Mouse (Mus musculus) neural tube, embryonic 11.5 days (tissue): Measurements from ENCODE around the gene Vmn1r59. TPM values are rescaled to one million over a fixed set of nuclear protein-coding genes. Genes with fewer than 3 reads are reported as not detected.
"Not testable (repeated sequence)": the region's sequence is repeated elsewhere in the genome, so short reads cannot be mapped to it uniquely, and the experiment has no call there.

Experiments
- ATAC-seq: fragments of 200-750 bp; cut with Nextera tagmentation; 2 replicates; pipeline ENCODE4 v1.8.0; 2017; ENCODE audit warnings: moderate number of reproducible peaks, mild to moderate bottlenecking, moderate TSS enrichment, moderate library complexity; ENCODE audit not compliant: insufficient read depth, low FRiP score, low TSS enrichment
- DNase-seq: peaks from one replicate; pipeline ENCODE4 v3.0.0-alpha.2; 2015; ENCODE audit warnings: low spot score
- H3K27ac ChIP-seq: fragments of 300-500 bp; sonication (generic); 2 replicates; pipeline ENCODE4 v1.5.1; 2014; ENCODE audit warnings: low read depth, mild to moderate bottlenecking, low read length
- H3K27me3 ChIP-seq: fragments of 300-500 bp; sonication (generic); 2 replicates; pipeline ENCODE4 v1.6.1; 2014; ENCODE audit warnings: mild to moderate bottlenecking, low read length, mixed read lengths; ENCODE audit not compliant: control insufficient read depth, insufficient read depth
- H3K36me3 ChIP-seq: fragments of 300-500 bp; sonication (generic); 2 replicates; pipeline ENCODE4 v1.6.1; 2014; ENCODE audit warnings: mild to moderate bottlenecking, low read length, moderate library complexity, mixed read lengths; ENCODE audit not compliant: control insufficient read depth, insufficient read depth
- H3K4me1 ChIP-seq: fragments of 300-500 bp; sonication (generic); 2 replicates; pipeline ENCODE4 v1.6.1; 2014; ENCODE audit warnings: low read length, mixed read lengths; ENCODE audit not compliant: control insufficient read depth, insufficient read depth
- H3K4me2 ChIP-seq: fragments of 300-500 bp; sonication (generic); 2 replicates; pipeline ENCODE4 v1.6.1; 2014; ENCODE audit warnings: low read depth, mild to moderate bottlenecking, moderate library complexity
- H3K4me3 ChIP-seq: fragments of 300-500 bp; sonication (generic); 2 replicates; pipeline ENCODE4 v1.5.1; 2014; ENCODE audit warnings: low read depth, low read length
- H3K9ac ChIP-seq: fragments of 300-500 bp; sonication (generic); 2 replicates; pipeline ENCODE4 v1.6.1; 2014; ENCODE audit warnings: mild to moderate bottlenecking, low read length
- H3K9me3 ChIP-seq: fragments of 300-500 bp; sonication (generic); 2 replicates; pipeline ENCODE4 v1.6.1; 2016; ENCODE audit warnings: low read length; ENCODE audit not compliant: control insufficient read depth
- WGBS: fragments of 180-500 bp; shearing (Covaris S2); extraction: QIAGEN DNeasy Blood & Tissue Kit; methylation state at CpG from one replicate; pipeline ENCODE4 v1.1.7; 2014; 5-methylcytosine and 5-hydroxymethylcytosine counted together
- polyA plus RNA-seq: library from polyadenylated mRNA; unstranded; fragments of >200 nt; fragmentation: Nextera tagmentation; extraction: Ambion mirVana; gene quantifications from 2 replicates; pipeline ENCODE4 v1.2.1, GENCODE M21; 2014

The Vmn1r59 gene
- not detected in 2 replicates for polyA plus RNA-seq

DNA sequence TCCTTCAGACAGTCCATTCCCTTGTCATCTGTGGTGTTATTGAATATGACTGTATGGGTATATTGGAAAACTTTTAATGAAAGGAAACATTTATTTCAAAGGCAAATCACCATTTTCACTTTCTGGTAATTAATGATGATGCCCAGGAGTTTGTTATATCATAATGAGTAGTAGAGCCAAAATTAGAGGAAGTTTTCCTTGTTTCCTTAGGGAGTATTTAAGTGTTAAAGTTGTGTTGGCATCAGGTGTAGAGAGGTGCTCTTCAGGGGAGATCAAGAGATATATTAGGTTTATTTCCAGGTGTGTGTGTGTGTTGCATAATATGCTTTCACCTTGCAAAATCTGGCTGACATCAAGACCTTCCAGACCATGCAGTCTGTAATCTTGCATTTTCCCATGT is at the start of gene Vmn1r59:
Gene Vmn1r59, minus strand, starts transcription at position 101 of the 400 bp plus-strand sequence.
- DNase-seq (no peak), ATAC-seq (no peak)
- H3K27ac ChIP-seq, result no peak within 1 kb of the TSS
- H3K27me3 ChIP-seq, result no peaks in the 10 kb centered on the region
- H3K4me3 ChIP-seq, result no peak within 1 kb of the TSS
- no peak within 1 kb of the TSS for H3K9ac ChIP-seq
- no peaks in the 10 kb centered on the region for H3K36me3 ChIP-seq
- H3K9me3 ChIP-seq, result peaks cover 14% of the 10 kb centered on the region
- no peaks in the 10 kb centered on the region for H3K4me1 ChIP-seq
- H3K4me2 ChIP-seq, result no peak within 1 kb of the TSS

DNA sequence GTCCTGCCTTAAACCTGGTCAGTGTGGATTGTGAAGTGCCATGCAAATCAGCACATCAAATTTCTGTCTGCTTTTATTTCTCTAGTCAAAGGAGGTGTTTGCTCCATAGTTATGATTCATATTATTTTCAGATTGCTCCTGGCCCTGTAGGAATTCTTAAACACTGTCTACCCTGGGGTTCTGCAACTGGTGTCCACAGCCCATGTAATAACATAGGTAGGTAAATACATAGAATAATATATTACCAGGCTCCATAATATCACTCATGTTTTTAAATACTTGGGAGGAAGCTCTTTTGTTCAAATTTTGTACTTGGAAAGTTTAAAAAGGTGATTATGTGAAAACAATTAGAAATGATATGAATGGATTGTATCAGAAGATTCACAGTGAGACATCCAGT is 37.3 kb upstream of the Vmn1r59 start, which contains the start of gene Vmn2r28:
Gene Vmn2r28, minus strand, starts transcription at position 101 of the 400 bp plus-strand sequence.
- not testable (repeated sequence) for H3K36me3 ChIP-seq, DNase-seq, H3K4me3 ChIP-seq, ATAC-seq, H3K9ac ChIP-seq, H3K9me3 ChIP-seq, H3K27me3 ChIP-seq, H3K4me1 ChIP-seq, H3K4me2 ChIP-seq, H3K27ac ChIP-seq

DNA sequence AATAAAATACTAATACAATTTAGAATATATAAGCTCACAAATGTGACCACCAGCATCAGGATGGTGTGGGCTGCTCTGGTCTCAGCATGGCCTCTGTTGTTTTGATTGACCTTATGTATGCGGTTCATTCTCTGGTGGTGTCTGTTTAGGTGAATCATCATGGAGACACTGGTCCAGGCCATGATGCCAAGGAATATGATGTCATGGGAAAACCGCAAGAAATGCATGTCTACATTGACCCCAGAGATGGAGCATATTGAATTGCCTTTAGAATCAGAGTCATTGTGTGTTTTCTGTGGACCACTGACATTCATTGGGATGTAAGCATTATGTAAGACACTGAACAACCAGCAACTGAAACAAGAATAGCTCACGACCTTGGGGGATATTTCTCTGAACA is 2.6 kb downstream of the Vmn1r59 start:
- ATAC-seq, H3K4me2 ChIP-seq, H3K9ac ChIP-seq, H3K27ac ChIP-seq, H3K27me3 ChIP-seq, H3K4me3 ChIP-seq, H3K4me1 ChIP-seq, DNase-seq, H3K36me3 ChIP-seq: not testable (repeated sequence)
- 75% methylated on average over 3 of the region's 3 CpGs for WGBS
- peaks cover 14% of the 10 kb centered on the region for H3K9me3 ChIP-seq

DNA sequence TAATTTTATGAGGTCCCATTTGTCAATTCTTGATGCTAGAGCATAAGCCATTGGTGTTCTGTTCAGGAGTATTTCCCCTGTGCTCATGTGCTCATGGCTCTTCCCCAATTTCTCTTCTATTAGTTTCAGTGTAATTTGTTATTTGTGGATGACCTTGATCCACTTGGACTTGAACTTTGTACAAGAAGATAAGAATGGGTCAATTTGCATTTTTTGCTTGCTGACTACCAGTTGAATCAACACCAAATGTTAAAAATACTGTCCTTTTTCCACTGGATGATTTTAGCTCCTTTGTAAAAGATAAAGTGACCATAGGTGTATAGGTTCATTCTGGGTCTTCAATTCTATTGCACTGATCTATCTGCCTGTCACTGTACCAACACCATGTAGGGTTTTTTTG is 7.9 kb downstream of the Vmn1r59 start:
- H3K27ac ChIP-seq, result no peak overlapping the region
- ATAC-seq (no peak), DNase-seq (no peak)
- H3K9me3 ChIP-seq, result peaks cover 2% of the 10 kb centered on the region; the same call in 1 of the 2 replicates
- no peaks in the 10 kb centered on the region for H3K4me1 ChIP-seq
- no peaks in the 10 kb centered on the region for H3K36me3 ChIP-seq
- no peak overlapping the region for H3K4me3 ChIP-seq
- H3K27me3 ChIP-seq, result no peaks in the 10 kb centered on the region
- no peak overlapping the region for H3K9ac ChIP-seq
- no peak overlapping the region for H3K4me2 ChIP-seq

DNA sequence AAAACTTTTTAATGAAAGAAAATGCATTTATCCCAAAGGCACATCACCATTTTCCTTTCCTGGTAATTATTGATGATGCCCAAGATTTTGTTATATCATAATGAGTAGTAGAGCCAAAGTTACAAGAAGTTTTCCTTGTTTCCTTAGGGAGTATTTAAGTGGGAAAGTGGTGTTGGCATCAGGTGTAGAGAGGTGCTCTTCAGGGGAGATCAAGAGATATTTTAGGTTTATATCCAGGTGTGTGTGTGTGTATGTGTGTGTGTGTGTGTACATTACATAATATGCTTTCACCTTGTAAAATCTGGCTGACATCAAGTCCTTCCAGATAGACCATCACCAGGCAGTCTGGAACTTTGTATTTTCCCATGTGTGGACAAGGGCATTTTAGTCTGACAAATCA is 43.3 kb downstream of the Vmn1r59 start, which contains the start of gene Vmn1r58:
Gene Vmn1r58, minus strand, starts transcription at position 101 of the 400 bp plus-strand sequence.
- ATAC-seq, H3K4me1 ChIP-seq, H3K4me3 ChIP-seq, H3K9me3 ChIP-seq, H3K27me3 ChIP-seq, H3K27ac ChIP-seq, H3K9ac ChIP-seq, H3K36me3 ChIP-seq, H3K4me2 ChIP-seq, DNase-seq: not testable (repeated sequence)

DNA sequence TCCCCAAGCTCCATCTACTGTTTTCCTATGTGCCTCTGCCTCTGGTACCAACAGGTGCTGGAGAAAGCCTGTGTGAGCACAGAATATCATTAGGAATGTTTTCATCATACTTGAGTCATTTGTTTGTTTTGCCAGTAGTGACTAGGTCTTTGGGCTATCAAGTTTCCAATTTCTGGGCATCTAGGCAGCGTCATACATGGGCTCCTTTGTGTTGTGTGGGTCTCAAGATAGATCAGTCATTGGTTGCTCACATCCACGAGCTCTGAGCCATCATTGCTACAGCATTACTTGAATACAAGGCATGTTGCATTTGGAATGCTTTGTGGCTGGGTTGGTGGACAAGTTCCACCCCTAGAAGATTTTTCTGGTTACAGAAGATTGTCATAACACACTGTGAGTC is 50.4 kb downstream of the Vmn1r59 start:
- WGBS, result 39% methylated on average over 2 of the region's 2 CpGs
- no peak overlapping the region for H3K27ac ChIP-seq
- DNase-seq (no peak), ATAC-seq (no peak)
- H3K9me3 ChIP-seq, result no peaks in the 10 kb centered on the region
- no peaks in the 10 kb centered on the region for H3K27me3 ChIP-seq
- no peaks in the 10 kb centered on the region for H3K36me3 ChIP-seq
- H3K4me2 ChIP-seq, result no peak overlapping the region
- H3K4me3 ChIP-seq, result no peak overlapping the region
- H3K9ac ChIP-seq, result no peak overlapping the region
- no peaks in the 10 kb centered on the region for H3K4me1 ChIP-seq

Other genes with a start within 250 kb of the Vmn1r59 start
- not detected in 2 replicates for gene Vmn1r57, start 238.3 kb downstream of the Vmn1r59 start, polyA plus RNA-seq
- gene Gm5065, start 106.2 kb downstream of the Vmn1r59 start, polyA plus RNA-seq, result not detected in 2 replicates
- gene Nlrp2, start 105.7 kb downstream of the Vmn1r59 start, polyA plus RNA-seq, result not detected in 2 replicates
- gene Vmn1r58, start 43.4 kb downstream of the Vmn1r59 start, polyA plus RNA-seq, result not detected in 2 replicates
- not detected in 2 replicates for gene Vmn2r28, start 37.2 kb upstream of the Vmn1r59 start, polyA plus RNA-seq
- not detected in 2 replicates for gene Vmn1r60, start 90.5 kb upstream of the Vmn1r59 start, polyA plus RNA-seq
- gene Vmn1r61, start 156.5 kb upstream of the Vmn1r59 start, polyA plus RNA-seq, result not detected in 2 replicates
- gene Vmn1r62, start 216.9 kb upstream of the Vmn1r59 start, polyA plus RNA-seq, result not detected in 2 replicates